Mouse (Mus musculus) embryonic fibroblast, embryonic 13.5 days (primary cell): ENCODE results near the gene Cyp2e1. TPM values are rescaled to one million over a fixed set of nuclear protein-coding genes. Genes with fewer than 3 reads are reported as not detected.

Source experiments
- H3K27ac ChIP-seq: 2 replicates; pipeline ENCODE4 v1.5.1; 2012; ENCODE audit warnings: low read length, control low read depth, inconsistent platforms; ENCODE audit not compliant: insufficient read depth
- H3K4me1 ChIP-seq: 2 replicates; pipeline ENCODE4 v1.6.1; 2011; ENCODE audit warnings: low read length; ENCODE audit not compliant: control insufficient read depth, insufficient read depth
- H3K4me3 ChIP-seq: 2 replicates; pipeline ENCODE4 v1.5.1; 2011; ENCODE audit warnings: mild to moderate bottlenecking, control low read depth, low read length; ENCODE audit not compliant: insufficient read depth
- CTCF ChIP-seq: IDR thresholded peaks from 2 replicates; pipeline ENCODE4 v1.5.1; 2011; ENCODE audit warnings: mild to moderate bottlenecking, control low read depth, low read length, moderate library complexity, borderline replicate concordance; ENCODE audit not compliant: insufficient read depth
- POLR2A ChIP-seq: IDR thresholded peaks from 2 replicates; pipeline ENCODE4 v1.6.1; 2011; ENCODE audit warnings: low read depth, mild to moderate bottlenecking, control low read depth, low read length, moderate library complexity
- polyA plus RNA-seq: library from polyadenylated mRNA; stranded (reverse); fragments of >200 nt; gene quantifications from 2 replicates; pipeline ENCODE4 v1.2.4, GENCODE M21; 2011; ENCODE audit warnings: low read depth; ENCODE audit not compliant: missing spikeins, insufficient read length

Cyp2e1 gene
- not detected in 2 replicates for polyA plus RNA-seq

- no peak within 1 kb of the TSS for H3K27ac ChIP-seq
- TF ChIP-seq POLR2A (no peak), CTCF (no peak)
- no peaks in the 10 kb centered on the region for H3K4me1 ChIP-seq
- H3K4me3 ChIP-seq = no peak within 1 kb of the TSS
Observed at GRCm38 (mm10) chr7:140763447-140764020, at the start of gene Cyp2e1. Gene Cyp2e1 (plus strand): TSS chr7:140763739.

GRCm38 (mm10) chr7:140717155-140718055 lies 46.1 kb upstream of the Cyp2e1 start:
- Histone ChIP-seq H3K4me3 (no peak overlapping the region), H3K4me1 (no peaks in the 10 kb centered on the region), H3K27ac (no peak overlapping the region)
- TF ChIP-seq CTCF (no peak), POLR2A (no peak)

- H3K4me3 ChIP-seq = no peak overlapping the region
- H3K27ac ChIP-seq = no peak overlapping the region
- TF ChIP-seq CTCF (no peak), POLR2A (no peak)
- H3K4me1 ChIP-seq = no peaks in the 10 kb centered on the region
Observed at GRCm38 (mm10) chr7:140721095-140721494, 42.4 kb upstream of the Cyp2e1 start.

DNA sequence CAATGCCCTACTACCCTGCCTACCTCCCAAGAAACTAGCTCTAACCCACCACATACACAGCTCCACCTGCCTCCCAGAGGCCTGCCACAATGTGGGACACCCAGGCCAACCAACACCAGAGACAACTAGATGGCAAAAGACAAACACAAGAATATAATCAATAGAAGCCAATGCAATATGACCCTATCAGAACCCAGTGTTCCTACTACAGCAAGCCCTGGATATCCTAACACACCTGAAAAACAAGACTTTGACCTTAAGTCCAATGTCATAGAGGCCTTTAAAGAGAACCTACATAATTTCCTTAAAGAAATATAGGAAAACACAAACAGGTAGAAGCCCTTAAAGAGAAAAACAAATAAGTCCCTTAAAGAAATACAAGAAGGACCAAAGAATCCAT lies 38.0 kb upstream of the Cyp2e1 start:
- Histone ChIP-seq H3K4me1 (no peaks in the 10 kb centered on the region), H3K27ac (no peak overlapping the region), H3K4me3 (no peak overlapping the region)
- TF ChIP-seq CTCF = no peak
- TF ChIP-seq POLR2A = no peak

- Histone ChIP-seq H3K4me1 (no peaks in the 10 kb centered on the region), H3K27ac (no peak overlapping the region), H3K4me3 (no peak overlapping the region)
- TF ChIP-seq POLR2A (no peak), CTCF (no peak)
Observed at GRCm38 (mm10) chr7:140733162-140733561, 30.4 kb upstream of the Cyp2e1 start.

GRCm38 (mm10) chr7:140747402-140747801 lies 16.1 kb upstream of the Cyp2e1 start:
- Histone ChIP-seq H3K27ac (no peak overlapping the region), H3K4me3 (no peak overlapping the region), H3K4me1 (no peaks in the 10 kb centered on the region)
- TF ChIP-seq POLR2A = no peak
- TF ChIP-seq CTCF = no peak

- Histone ChIP-seq H3K4me3 (no peak overlapping the region), H3K27ac (no peak overlapping the region), H3K4me1 (no peaks in the 10 kb centered on the region)
- TF ChIP-seq CTCF = no peak
- TF ChIP-seq POLR2A = no peak
Observed at GRCm38 (mm10) chr7:140748116-140748826, 15.3 kb upstream of the Cyp2e1 start.

DNA sequence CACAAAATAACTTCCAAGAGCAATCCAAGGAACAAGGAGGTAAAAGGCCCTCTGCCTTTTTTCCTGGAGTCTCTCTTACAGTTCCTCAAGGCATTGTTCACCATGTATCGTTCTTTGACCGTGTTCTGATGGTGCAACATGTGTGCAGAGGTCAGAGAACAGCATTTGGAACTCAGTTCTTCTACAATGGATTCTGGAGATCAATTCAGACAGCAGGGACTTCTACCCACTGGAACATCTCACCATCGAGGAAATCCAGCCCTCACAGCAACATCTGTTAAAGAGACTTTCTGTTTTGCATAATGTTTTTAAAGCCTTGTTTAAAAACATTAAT lies 14.7 kb upstream of the Cyp2e1 start:
- H3K27ac ChIP-seq = no peak overlapping the region
- no peak for TF ChIP-seq CTCF
- no peak for TF ChIP-seq POLR2A
- H3K4me3 ChIP-seq = no peak overlapping the region
- no peaks in the 10 kb centered on the region for H3K4me1 ChIP-seq

DNA sequence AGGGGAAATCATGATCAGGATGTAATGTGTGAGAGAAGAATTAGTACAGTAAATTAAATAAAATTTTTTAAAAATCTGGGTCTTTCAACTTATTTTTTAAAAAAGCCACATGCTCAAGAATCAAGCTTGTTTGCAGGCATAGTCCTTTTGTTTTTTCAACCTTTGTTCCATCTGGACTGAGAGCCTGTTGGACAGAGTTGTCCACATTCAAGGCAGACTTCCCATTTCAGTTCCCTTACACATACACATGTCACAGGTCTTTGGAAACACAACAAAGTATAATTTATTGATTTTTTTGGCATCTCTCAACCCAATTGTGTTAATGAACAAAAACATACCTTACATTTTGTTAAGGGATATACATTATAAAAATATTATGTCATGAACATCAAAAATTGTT lies 9.0 kb upstream of the Cyp2e1 start:
- no peak overlapping the region for H3K4me3 ChIP-seq
- no peak overlapping the region for H3K27ac ChIP-seq
- H3K4me1 ChIP-seq = no peaks in the 10 kb centered on the region
- TF ChIP-seq POLR2A (no peak), CTCF (no peak)

- no peak overlapping the region for H3K4me3 ChIP-seq
- TF ChIP-seq POLR2A = no peak
- no peak for TF ChIP-seq CTCF
- no peak overlapping the region for H3K27ac ChIP-seq
- H3K4me1 ChIP-seq = no peaks in the 10 kb centered on the region
Observed at GRCm38 (mm10) chr7:140756151-140756854, 7.2 kb upstream of the Cyp2e1 start.
